Mouse (Mus musculus): Measurements from ENCODE around the gene Bahd1. TPM values are rescaled to one million over a fixed set of nuclear protein-coding genes. Genes with fewer than 3 reads are reported as not detected.

Bahd1 gene
- 3.3 and 5.1 TPM in 2 replicates for polyA plus RNA-seq (2015; fragmentation: Nextera tagmentation; extraction: Ambion mirVana)

- Histone ChIP-seq H3K36me3 (no peaks in the 10 kb centered on the region), H3K27ac (no peak within 1 kb of the TSS), H3K9me3 (replicated peaks) (no peaks in the 10 kb centered on the region), H3K9ac (peak within 1 kb of the TSS; percentile 52), H3K27me3 (peaks cover 52% of the 10 kb centered on the region), H3K4me3 (peak within 1 kb of the TSS; percentile 96), H3K4me1 (replicated peaks) (peaks cover 57% of the 10 kb centered on the region), H3K4me2 (peak within 1 kb of the TSS; percentile 98)
- 1% methylated on average over 32 of the region's 32 CpGs for WGBS
- no peak for ATAC-seq (replicated peaks; ENCODE audit: insufficient number of reproducible peaks, insufficient read depth, low FRiP score, low read depth)
These were observed at the start of gene Bahd1 for GRCm38 (mm10) chr2:118899981-118900825. TSS of gene Bahd1 (plus strand) at chr2:118900377.

- H3K4me1 ChIP-seq (replicated peaks) = no peaks in the 10 kb centered on the region
- H3K9ac ChIP-seq = no peak overlapping the region
- no peaks in the 10 kb centered on the region for H3K36me3 ChIP-seq
- ATAC-seq (replicated peaks; ENCODE audit: insufficient number of reproducible peaks, insufficient read depth, low FRiP score, low read depth) = no peak
- H3K4me3 ChIP-seq = no peak overlapping the region
- no peaks in the 10 kb centered on the region for H3K9me3 ChIP-seq (replicated peaks)
- WGBS = 27% methylated on average over 3 of the region's 3 CpGs
- H3K4me2 ChIP-seq = no peak overlapping the region
- H3K27ac ChIP-seq = no peak overlapping the region
- H3K27me3 ChIP-seq = no peaks in the 10 kb centered on the region
These were observed 48.4 kb upstream of the Bahd1 start for GRCm38 (mm10) chr2:118851756-118852155.

- H3K4me2 ChIP-seq = peak within 1 kb of the TSS; percentile 68
- ATAC-seq (replicated peaks; ENCODE audit: insufficient number of reproducible peaks, insufficient read depth, low FRiP score, low read depth) = peak; percentile 99
- WGBS = under 1% methylated on average over 34 of the region's 34 CpGs
These were observed 38.5 kb upstream of the Bahd1 start, which contains the start of gene Ivd for GRCm38 (mm10) chr2:118861454-118862339. TSS of gene Ivd (plus strand) at chr2:118861954.

GRCm38 (mm10) chr2:118862340-118862675 is 37.9 kb upstream of the Bahd1 start:
- Histone ChIP-seq H3K36me3 (no peaks in the 10 kb centered on the region), H3K4me1 (replicated peaks) (peaks cover 9% of the 10 kb centered on the region), H3K9ac (peak overlapping the region; percentile 61), H3K4me2 (peak overlapping the region; percentile 68), H3K9me3 (replicated peaks) (no peaks in the 10 kb centered on the region), H3K4me3 (peak overlapping the region; percentile 66), H3K27ac (peak overlapping the region; percentile 68), H3K27me3 (no peaks in the 10 kb centered on the region)
- ATAC-seq (replicated peaks; ENCODE audit: insufficient number of reproducible peaks, insufficient read depth, low FRiP score, low read depth) = no peak
- WGBS = 41% methylated on average over 3 of the region's 3 CpGs

More at GRCm38 (mm10) chr2:118861454-118862339, 38.5 kb upstream of the Bahd1 start, which contains the start of gene Ivd:
- H3K9me3 ChIP-seq (replicated peaks) = no peaks in the 10 kb centered on the region
- peak within 1 kb of the TSS; percentile 66 for H3K4me3 ChIP-seq
- H3K4me1 ChIP-seq (replicated peaks) = peaks cover 9% of the 10 kb centered on the region
- peak within 1 kb of the TSS; percentile 68 for H3K27ac ChIP-seq
- H3K36me3 ChIP-seq = no peaks in the 10 kb centered on the region
- peak within 1 kb of the TSS; percentile 61 for H3K9ac ChIP-seq
- H3K27me3 ChIP-seq = no peaks in the 10 kb centered on the region

GRCm38 (mm10) chr2:118870601-118871000 is 29.6 kb upstream of the Bahd1 start:
- no peak for ATAC-seq (replicated peaks; ENCODE audit: insufficient number of reproducible peaks, insufficient read depth, low FRiP score, low read depth)
- no peak overlapping the region for H3K27ac ChIP-seq

GRCm38 (mm10) chr2:118871032-118871431 is 29.1 kb upstream of the Bahd1 start:
- H3K36me3 ChIP-seq = peaks cover 6% of the 10 kb centered on the region
- no peaks in the 10 kb centered on the region for H3K27me3 ChIP-seq
- WGBS = 69% methylated on average over 1 of the region's 1 CpGs
- H3K4me3 ChIP-seq = no peak overlapping the region
- H3K9ac ChIP-seq = no peak overlapping the region
- no peak for ATAC-seq (replicated peaks; ENCODE audit: insufficient number of reproducible peaks, insufficient read depth, low FRiP score, low read depth)
- H3K4me1 ChIP-seq (replicated peaks) = peaks cover 21% of the 10 kb centered on the region
- no peaks in the 10 kb centered on the region for H3K9me3 ChIP-seq (replicated peaks)
- no peak overlapping the region for H3K4me2 ChIP-seq
- H3K27ac ChIP-seq = no peak overlapping the region

More at GRCm38 (mm10) chr2:118870601-118871000, 29.6 kb upstream of the Bahd1 start:
- no peak overlapping the region for H3K4me3 ChIP-seq
- no peak overlapping the region for H3K9ac ChIP-seq
- peaks cover 6% of the 10 kb centered on the region for H3K36me3 ChIP-seq
- no peak overlapping the region for H3K4me2 ChIP-seq
- WGBS = 78% methylated on average over 3 of the region's 3 CpGs
- H3K9me3 ChIP-seq (replicated peaks) = no peaks in the 10 kb centered on the region
- no peaks in the 10 kb centered on the region for H3K27me3 ChIP-seq
- peaks cover 21% of the 10 kb centered on the region for H3K4me1 ChIP-seq (replicated peaks)

GRCm38 (mm10) chr2:118873018-118873417 is 27.2 kb upstream of the Bahd1 start:
- 94% methylated on average over 5 of the region's 5 CpGs for WGBS
- no peak for ATAC-seq (replicated peaks; ENCODE audit: insufficient number of reproducible peaks, insufficient read depth, low FRiP score, low read depth)

GRCm38 (mm10) chr2:118873890-118874430 is 26.2 kb upstream of the Bahd1 start:
- Histone ChIP-seq H3K36me3 (peaks cover 24% of the 10 kb centered on the region), H3K4me2 (no peak overlapping the region), H3K9ac (no peak overlapping the region), H3K9me3 (replicated peaks) (no peaks in the 10 kb centered on the region), H3K4me3 (no peak overlapping the region), H3K27ac (no peak overlapping the region), H3K27me3 (no peaks in the 10 kb centered on the region), H3K4me1 (replicated peaks) (peaks cover 21% of the 10 kb centered on the region)
- ATAC-seq (replicated peaks; ENCODE audit: insufficient number of reproducible peaks, insufficient read depth, low FRiP score, low read depth) = no peak
- 68% methylated on average over 6 of the region's 6 CpGs for WGBS

More at GRCm38 (mm10) chr2:118873018-118873417, 27.2 kb upstream of the Bahd1 start:
- no peak overlapping the region for H3K9ac ChIP-seq
- H3K4me2 ChIP-seq = no peak overlapping the region
- no peak overlapping the region for H3K27ac ChIP-seq
- no peaks in the 10 kb centered on the region for H3K9me3 ChIP-seq (replicated peaks)
- H3K36me3 ChIP-seq = peaks cover 23% of the 10 kb centered on the region
- H3K4me3 ChIP-seq = no peak overlapping the region
- peaks cover 21% of the 10 kb centered on the region for H3K4me1 ChIP-seq (replicated peaks)
- no peaks in the 10 kb centered on the region for H3K27me3 ChIP-seq

- H3K9me3 ChIP-seq (replicated peaks) = no peaks in the 10 kb centered on the region
- no peak overlapping the region for H3K4me2 ChIP-seq
- no peak overlapping the region for H3K9ac ChIP-seq
- H3K36me3 ChIP-seq = peaks cover 24% of the 10 kb centered on the region
- H3K4me1 ChIP-seq (replicated peaks) = peaks cover 21% of the 10 kb centered on the region
- no peak overlapping the region for H3K27ac ChIP-seq
- no peaks in the 10 kb centered on the region for H3K27me3 ChIP-seq
- 90% methylated on average over 8 of the region's 8 CpGs for WGBS
- no peak overlapping the region for H3K4me3 ChIP-seq
- no peak; the same call in 1 of the 2 replicates for ATAC-seq (replicated peaks; ENCODE audit: insufficient number of reproducible peaks, insufficient read depth, low FRiP score, low read depth)
These were observed 24.9 kb upstream of the Bahd1 start for GRCm38 (mm10) chr2:118875316-118875715.

GRCm38 (mm10) chr2:118876453-118876852 is 23.7 kb upstream of the Bahd1 start:
- Histone ChIP-seq H3K4me2 (no peak overlapping the region), H3K27ac (no peak overlapping the region), H3K27me3 (no peaks in the 10 kb centered on the region), H3K36me3 (peaks cover 18% of the 10 kb centered on the region), H3K9ac (no peak overlapping the region), H3K4me1 (replicated peaks) (peaks cover 18% of the 10 kb centered on the region), H3K9me3 (replicated peaks) (no peaks in the 10 kb centered on the region), H3K4me3 (no peak overlapping the region)
- ATAC-seq (replicated peaks; ENCODE audit: insufficient number of reproducible peaks, insufficient read depth, low FRiP score, low read depth) = no peak
- 89% methylated on average over 9 of the region's 9 CpGs for WGBS

- H3K4me2 ChIP-seq = no peak overlapping the region
- no peak for ATAC-seq (replicated peaks; ENCODE audit: insufficient number of reproducible peaks, insufficient read depth, low FRiP score, low read depth)
- H3K4me3 ChIP-seq = no peak overlapping the region
- no peaks in the 10 kb centered on the region for H3K9me3 ChIP-seq (replicated peaks)
- peaks cover 16% of the 10 kb centered on the region for H3K4me1 ChIP-seq (replicated peaks)
- H3K9ac ChIP-seq = no peak overlapping the region
- H3K27ac ChIP-seq = no peak overlapping the region
- H3K36me3 ChIP-seq = peaks cover 18% of the 10 kb centered on the region
- H3K27me3 ChIP-seq = peaks cover 22% of the 10 kb centered on the region
- WGBS = 63% methylated on average over 4 of the region's 4 CpGs
These were observed 19.2 kb upstream of the Bahd1 start for GRCm38 (mm10) chr2:118881019-118881418.
